Mouse (Mus musculus) layer of hippocampus, postnatal 36 days (tissue): Measurements from ENCODE around the gene Smcr8. TPM values are rescaled to one million over a fixed set of nuclear protein-coding genes. Genes with fewer than 3 reads are reported as not detected.

ENCODE experiments used
- DNase-seq, 2 experiments: peaks; one replicate each; pipeline ENCODE4 v3.0.0; 2022
- total RNA-seq, 2 experiments: library from RNA; stranded (reverse); gene quantifications; 2 replicates each; pipeline ENCODE4 v1.2.3; 2021

Smcr8 gene
- total RNA-seq = 10 to 100 TPM; 31.4 to 35.3 TPM

DNA sequence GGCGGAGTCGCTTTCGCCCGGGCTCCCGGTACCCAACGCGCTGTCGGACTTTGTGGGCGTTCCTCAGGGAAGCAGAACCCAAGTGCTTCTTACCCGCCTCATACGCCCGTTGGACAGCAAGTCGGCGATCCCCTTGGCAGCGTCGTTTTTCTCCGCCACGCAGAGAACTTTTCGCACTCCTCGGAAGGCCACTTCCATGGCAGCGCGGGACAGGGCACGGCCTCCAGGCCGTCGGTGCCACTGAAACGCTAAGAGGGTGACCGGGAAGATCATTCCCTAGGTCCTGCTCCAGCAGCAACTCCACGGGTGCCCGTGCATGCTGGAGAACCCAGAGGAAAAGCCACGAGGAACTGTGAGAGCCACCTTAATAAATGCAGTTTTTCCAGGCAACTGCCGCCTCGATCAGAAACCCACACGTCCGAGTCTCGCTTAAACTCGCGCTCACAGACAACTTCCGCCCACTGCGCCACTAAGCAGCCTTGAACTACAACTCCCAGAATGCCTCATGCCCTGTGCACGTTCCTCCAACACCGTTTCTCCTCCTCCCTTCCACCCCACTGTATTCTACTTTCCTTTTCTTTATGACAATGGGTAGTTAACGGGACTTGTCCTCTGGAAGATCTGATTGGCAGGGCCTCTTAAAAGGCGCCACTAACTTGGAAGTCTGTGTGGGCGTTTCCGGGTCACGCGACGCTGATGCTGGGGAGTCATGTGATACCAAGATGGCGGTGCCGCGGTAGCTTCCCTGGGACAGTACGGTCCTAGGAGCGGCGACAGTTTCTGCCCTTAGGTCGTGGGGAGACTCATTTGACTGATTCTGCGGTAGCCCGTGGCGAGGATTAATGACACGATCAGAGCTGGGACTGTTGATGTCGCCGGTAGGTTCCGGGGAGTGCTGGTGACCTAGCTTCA lies at the start of gene Smcr8, which contains the start of gene Top3a:
Gene Smcr8, plus strand, starts transcription at position 696 of the 912 bp plus-strand sequence.
Gene Top3a, minus strand, starts transcription at position 537 of the 912 bp plus-strand sequence.
- DNase-seq = peak; percentile 87 to 88

DNA sequence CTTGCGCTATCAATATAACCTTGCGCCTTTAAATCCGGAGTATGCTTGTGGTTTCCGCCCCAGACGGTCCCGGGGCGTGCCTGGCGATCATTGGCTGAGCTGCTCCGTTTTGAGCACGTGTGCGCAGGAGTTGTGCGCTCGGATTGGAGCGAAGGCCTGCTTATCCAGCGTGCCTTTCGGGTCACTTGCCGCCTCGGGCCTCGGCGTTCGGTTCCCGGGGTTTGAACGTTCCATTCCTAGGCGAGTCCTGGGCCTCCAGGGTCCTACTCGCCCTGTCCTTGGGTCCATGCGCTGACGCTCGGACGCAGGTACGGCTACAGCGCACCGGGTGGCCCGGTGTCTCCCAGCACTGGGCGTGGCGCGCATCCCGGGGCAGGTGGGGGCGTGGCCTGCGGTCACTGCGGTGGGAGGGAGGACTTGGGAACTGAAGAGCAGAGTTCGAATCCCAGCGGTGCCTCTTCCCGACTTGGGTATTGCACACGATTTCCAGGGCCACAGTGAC lies 49.0 kb upstream of the Smcr8 start, which contains the start of gene Mief2:
Gene Mief2, plus strand, starts transcription at position 139 of the 502 bp plus-strand sequence.
- DNase-seq = peak; percentile 93 to 94

DNA sequence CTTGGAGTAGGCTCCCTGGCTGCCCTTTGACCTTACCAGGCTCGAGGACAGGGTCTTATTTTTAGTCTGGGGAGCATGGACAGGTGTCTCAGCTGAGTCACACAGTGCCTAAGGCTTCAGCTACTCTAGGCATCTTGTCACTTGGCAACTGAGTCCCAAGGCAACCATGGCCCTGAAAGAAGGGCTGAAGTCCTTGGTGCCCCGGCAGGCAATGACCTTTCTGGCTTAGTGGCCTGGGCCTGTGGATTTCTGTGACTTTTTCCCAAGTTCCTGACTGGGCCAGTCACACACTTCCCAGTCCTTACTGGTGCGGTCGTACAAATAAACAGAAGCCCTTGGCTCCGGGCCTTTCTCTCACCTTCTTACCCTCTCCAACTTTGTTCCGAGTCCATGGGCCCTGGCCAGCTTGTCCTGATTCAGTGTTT lies 48.1 kb upstream of the Smcr8 start:
- no peak for DNase-seq

DNA sequence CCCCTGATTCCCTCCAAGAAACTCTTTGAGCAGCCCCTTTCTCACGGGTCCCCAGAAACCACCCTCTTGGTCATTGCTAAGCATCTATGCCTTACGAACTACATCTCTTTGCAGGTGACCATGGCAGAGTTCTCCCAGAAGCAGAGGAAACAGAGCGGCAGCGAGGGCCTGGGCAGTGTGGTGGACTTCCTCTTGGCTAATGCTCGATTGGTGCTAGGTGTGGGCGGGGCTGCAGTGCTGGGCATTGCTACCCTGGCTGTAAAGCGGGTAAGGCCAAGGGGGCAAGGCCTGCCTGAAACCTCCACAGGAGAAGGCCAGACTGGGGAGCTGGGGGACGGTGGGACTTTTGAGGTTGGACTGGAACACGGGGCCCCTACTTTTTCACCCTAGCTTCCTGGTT lies 47.2 kb upstream of the Smcr8 start:
- DNase-seq = no peak

DNA sequence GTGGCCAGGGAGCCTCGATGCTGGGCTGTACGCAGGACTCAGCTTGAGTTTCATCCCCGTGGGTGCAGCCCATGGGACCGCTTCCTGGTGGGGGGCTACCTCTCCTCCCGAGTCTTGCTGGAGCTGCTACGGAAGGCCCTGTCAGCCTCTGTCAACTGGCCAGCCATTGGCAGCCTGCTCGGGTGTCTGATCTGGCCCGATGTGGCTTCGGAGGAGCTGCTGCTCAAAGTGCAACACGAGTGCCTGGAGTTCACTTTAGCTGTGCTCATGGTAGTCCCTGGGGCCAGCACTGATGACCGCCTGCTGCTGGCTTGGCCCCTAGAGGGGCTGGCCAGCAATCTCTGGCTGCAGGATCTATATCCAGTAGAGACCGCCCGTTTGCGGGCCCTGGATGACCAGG lies 46.1 kb upstream of the Smcr8 start:
- no peak for DNase-seq

DNA sequence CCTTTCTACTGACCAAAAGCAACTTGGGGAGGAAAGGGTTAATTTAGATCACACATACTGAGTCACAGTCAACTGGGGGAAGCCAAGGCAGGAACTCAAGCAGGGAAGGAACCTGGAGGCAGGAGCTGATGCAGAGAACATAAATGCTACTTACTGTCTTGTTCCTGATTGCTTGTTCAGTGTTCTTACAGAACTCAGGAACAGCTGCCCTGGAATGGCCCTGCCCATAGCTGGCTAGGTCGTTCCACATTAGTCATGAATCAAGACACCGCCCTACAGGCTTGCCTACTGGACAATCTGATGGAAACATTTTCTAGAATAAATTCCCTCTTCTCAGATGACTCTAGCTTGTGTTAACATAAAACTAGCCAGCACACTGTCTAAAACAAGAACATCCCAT lies 43.1 kb upstream of the Smcr8 start:
- DNase-seq = no peak

DNA sequence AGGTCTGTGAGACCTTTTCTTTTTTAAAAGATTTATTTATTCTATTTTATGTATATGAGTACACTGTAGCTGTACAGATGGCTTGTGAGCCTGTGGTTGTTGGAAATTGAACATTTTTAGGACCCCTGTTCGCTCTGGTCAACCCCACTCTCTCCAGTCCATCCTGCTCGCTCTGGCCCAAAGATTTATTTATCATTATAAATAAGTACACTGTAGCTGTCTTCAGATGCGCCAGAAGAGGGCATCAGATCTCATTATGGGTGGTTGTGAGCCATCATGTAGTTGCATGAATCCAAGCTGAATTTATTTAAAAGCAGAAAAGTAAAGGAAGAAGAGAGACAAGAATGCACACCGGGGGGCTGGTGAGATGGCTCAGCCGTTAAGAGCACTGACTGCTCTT lies 42.1 kb upstream of the Smcr8 start:
- DNase-seq = no peak

DNA sequence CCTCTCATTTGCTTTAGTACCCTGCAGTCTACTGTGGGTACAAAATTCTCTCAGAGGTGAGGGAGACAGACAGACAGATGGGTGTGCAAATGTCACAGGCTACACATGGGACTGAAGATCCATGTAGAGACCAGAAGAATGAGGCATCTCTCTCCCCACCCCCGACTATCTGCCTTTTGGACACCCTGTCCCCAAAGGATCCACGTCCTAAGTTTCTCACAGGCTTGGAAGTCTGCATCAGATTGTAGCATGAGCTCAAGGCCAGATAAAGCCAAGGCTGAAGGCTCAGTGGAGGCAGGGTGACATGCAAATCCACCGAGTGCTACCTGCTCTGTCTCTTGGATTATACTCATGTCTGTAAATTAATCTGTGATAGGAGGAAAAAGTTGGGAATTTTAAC lies 40.8 kb upstream of the Smcr8 start:
- no peak for DNase-seq

DNA sequence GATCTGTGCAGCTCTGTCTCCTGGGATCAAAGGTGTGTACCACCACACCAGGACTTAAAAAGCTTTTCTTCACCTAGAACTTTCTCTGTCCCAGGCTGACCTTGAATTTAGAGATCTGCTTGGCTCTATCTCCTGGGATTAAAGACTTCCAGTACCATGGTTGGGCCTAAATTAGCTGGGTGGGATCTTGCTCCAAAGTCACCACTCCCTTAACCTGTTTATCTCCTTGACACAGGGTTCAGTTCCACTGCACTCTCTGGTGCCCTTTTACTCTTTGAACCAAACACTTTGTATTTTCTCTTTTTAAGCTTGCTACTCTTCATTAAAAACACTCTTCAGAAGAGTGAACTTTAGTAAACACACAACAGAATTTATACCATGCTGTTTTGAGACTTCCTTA lies 39.9 kb upstream of the Smcr8 start:
- DNase-seq = no peak

DNA sequence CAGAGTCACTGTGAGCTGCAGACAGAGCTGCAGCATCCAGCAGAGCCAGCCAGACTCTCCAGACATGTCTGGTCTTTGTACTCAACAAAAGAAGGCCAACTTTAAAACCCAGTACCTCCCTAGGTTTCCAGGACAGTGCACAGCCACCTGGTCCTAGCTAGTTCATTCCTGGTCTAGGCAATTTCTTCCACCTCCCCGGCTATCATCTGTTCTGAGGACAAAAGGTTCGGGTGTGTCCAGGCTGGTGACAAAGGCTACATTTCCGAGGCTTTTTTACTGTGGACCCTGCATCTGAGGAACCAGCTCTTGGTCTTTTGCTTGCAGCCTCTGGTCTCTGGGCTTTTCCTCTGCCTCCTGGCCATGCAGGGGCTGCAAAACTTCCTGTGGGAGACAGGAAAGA lies 37.0 kb upstream of the Smcr8 start:
- DNase-seq = no peak

DNA sequence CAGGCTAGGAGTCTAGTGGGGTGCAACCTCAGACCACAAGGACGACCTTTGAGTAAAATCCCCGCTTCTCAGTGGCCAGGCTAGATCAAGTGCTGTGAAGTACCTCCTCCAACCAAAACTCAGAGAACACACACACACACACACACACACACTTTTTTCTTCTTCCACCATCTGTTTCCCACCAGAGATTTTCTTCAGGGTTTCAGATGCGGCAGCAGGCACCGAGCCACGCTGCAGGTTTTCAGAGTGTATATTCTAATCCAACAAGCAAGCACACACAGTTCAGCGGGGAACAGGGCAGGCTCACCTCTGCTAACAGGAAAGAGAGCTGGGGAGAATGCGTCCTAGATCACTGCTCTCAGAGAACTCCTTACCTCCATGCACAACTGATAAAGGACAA lies 21.8 kb upstream of the Smcr8 start:
- DNase-seq = no peak

DNA sequence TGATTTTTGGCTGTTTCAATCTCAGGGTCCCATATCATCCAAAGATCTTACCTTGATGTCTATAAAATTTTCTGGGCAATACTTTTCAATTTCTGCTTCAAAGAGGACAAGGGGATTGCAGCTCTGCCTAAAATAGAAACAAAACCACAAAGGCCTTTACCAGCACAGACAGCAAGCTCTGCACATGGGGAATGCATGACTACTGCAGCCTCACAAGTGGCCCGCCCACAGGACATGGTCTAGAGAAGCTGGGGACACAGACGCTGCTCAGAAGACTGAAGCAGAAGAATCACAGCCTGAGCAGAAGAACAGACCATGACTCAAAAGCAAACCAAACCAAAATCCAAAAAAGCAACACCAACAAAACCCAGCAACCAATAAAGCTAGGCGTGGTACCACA lies 15.6 kb upstream of the Smcr8 start:
- DNase-seq = no peak

DNA sequence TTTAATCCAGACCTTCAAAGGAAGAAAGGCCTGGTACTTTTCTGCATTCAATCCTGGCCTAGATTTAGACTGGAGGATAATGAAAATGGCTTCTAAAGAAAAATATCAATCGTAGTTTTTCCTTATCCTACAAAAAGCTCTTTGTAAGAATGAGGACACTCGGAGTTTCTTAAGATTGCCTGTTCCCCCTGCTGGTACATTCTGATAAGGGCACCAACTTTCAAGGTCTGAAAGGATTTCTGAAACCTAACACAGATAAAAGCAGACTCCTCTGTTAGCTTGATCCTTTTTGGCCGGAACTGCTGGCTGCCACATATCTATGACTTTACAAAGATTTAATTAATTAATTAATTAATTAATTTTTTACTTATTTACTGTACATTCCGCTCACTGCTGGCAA lies 10.4 kb upstream of the Smcr8 start:
- DNase-seq = no peak

DNA sequence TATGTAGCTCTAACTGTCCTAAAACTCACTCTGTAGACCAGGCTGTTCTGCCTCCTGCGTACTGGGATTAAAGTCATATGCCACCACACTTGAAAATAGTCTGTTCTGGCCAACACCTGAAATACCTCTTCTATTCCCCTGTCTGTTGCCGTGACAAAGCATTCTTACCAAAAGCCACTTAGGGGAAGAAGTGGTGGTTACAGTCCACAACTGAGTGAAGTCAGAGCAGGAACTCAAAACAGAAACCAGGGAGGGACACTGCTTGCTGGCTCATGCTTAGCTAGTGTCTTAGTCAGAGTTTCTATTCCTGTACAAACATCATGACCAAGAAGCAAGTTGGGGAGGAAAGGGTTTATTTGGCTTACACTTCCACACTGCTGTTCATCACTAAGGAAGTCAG lies 8.0 kb upstream of the Smcr8 start:
- DNase-seq = no peak

DNA sequence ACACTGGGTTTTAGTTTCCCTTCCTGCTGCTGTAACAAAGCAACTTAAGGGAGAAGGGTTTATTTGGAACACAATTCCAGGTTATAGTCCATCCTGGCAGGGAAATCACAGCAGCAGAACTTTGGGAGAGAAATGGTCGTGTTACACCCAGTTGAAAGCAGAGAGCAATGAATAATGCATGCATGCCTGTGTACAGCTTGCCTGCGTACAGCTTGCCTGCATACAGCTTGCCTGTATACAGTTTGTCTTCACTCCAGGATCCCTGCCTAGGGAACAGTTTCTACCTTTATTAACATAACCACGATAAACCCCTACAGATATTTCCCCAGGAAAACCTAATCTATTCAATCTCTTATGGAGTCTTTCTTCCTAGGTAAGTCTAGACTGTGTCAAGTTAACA lies 6.5 kb upstream of the Smcr8 start:
- no peak for DNase-seq

DNA sequence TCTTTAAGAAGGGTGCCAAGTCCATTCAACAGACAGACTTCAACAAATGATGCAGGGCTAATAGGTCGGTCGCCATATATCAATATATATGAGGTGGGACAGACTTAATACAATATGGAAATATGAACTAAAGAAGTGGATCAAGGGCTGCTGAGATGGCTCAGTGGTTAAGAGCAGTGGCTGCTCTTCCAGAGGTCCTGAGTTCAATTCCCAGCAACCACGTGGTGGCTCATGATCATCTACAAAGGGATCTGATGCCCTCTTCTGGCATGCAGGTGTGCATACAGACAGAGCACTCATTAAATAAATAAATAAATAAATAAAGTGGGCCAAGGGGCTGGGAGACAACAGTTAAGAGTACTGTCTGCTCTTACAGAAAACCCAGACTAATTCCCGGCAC lies 5.2 kb upstream of the Smcr8 start:
- no peak for DNase-seq

DNA sequence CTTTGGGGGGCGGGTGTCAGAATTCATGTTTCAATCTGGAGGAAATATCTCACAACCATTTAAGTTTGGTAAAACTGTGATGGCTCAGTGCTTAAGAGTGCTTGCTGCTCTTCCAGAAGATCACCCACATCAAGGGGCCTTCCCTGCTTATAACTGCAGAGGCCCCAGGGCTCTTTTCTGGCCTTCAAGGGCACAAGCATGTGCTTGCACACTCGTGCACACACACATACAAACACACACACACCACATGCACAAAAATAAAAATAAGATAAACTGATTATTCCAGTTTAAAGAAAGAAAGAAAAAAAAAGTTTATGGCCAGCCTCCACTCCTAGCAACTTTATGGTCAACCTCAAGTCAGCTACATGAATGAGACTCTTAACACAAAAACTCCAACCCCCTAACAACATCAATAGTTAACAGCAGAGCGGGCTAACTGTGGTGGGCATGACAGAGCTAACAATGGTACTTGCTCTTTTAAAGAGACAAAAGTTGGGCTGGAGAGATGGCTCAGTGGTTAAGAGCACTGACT lies 3.1 kb upstream of the Smcr8 start:
- DNase-seq = no peak

DNA sequence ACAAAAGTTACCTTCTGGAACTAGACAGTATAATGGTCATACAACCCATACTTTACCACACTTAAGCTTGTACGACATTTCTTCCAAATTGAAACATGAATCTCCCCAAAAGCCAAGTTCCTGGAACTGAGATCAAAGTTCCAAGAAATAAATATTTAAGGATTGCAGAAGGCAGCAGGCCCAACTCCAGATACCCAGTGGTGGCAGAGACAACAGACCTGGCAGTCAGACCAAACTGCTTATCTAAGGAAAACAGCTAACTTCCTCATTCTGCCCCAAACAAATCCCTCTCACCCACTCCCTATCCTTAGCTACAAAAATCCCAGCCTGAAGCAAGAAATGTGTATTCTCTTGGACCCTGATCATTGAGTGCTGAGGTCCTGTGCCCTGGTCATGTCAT lies 2.5 kb upstream of the Smcr8 start:
- DNase-seq = no peak

DNA sequence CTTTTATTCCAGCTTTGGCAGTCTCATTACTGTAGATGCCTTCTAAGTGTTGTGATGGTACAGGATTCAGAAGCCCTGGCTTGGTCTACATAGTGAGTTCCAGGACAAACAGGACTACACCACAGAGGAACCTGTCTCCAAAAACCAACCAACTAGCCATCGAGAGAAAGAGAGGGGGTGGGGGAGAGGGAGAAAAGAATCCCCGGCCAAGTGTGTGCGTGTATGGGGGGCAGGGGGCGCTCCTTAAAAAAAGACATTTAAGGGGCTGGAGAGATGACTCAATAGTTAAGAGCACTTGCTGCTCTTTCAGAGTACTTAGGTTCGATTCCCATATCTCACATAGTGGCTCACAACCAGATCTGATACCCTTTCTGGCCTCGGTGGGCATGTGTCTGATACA lies 1.7 kb upstream of the Smcr8 start:
- DNase-seq = no peak

DNA sequence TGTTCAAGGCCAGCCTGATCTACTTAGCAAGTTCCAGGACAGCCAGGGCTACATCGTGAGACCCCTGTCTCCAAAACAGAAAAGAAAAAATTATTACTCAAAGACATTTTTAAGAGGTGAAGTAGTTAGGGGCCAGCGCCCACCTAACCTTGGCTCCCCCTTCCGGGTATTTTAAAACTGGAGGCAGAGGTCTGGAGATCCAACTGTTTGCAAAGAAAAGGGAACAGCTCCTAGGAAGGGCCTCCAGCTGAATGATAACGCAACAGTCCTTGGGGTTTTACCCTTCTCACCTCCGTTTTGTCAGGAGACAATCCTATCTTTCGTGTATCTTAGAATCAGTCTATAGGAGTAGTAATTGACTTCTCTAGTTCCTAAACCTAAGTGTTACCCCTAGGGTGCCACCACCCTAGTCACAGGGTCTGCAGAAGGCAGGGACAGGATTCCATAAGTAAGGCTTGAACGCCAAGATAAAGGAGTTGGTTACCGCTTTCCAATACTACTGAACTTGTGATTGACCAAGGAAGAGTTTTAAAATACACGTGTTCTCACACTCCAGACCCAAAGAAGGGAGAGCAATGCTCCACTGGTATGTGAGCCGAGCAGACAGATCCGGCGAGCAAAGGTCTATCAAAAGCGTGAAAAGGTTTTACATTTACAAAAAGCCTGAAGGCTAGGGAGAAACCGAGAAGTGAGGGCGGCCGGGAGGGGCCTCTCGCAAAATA lies 1.1 kb upstream of the Smcr8 start:
- DNase-seq = no peak

DNA sequence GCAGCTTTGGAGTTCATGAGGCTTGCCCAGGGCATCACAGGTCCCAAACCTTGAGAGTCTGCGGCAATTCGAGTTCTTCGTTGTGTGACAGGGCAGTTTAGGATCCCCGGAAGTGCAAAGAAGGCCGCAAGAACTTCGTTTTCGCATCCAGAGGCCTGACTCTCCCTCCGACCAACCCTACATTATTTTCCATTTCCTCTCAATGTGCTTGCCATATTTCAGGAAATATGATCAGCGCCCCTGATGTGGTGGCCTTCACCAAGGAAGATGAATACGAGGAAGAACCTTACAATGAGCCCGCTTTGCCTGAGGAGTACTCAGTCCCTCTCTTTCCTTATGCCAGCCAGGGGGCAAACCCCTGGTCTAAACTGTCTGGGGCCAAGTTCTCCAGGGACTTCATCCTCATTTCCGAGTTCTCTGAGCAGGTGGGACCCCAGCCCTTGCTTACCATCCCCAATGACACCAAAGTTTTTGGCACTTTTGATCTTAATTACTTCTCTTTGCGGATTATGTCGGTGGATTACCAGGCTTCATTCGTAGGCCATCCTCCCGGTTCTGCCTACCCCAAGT lies 562 bp downstream of the Smcr8 start:
- no peak for DNase-seq

DNA sequence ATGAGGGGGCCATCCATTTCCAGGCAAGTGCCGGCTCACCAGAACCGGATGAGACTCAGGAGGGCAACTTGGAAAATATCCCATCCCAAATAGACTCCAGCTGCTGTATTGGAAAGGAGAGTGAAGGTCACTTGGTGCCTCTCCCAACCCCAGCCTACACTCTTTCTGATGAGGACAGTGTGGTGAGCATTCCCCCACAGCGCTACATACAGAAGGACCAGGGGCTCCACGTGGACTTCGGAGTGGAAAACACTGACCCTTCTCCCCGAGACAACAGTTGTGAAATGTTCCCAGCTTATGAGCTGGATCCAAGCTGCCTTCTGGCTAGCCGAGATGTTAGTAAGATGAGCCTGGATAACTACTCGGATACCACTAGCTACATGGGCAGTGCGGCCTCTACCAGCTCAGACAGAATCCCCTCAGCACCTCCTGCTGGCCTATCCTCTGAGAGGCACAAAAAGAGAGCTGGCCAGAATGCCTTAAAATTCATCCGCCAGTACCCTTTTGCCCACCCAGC lies 2.4 kb downstream of the Smcr8 start:
- DNase-seq = no peak
